Mouse (Mus musculus) urinary bladder, postnatal 10 days (tissue): ENCODE data around the gene Pnmt.

Experiments
- DNase-seq: peaks from one replicate; pipeline ENCODE4 v3.0.0; 2022; ENCODE audit warnings: low spot score

The Pnmt gene

DNA sequence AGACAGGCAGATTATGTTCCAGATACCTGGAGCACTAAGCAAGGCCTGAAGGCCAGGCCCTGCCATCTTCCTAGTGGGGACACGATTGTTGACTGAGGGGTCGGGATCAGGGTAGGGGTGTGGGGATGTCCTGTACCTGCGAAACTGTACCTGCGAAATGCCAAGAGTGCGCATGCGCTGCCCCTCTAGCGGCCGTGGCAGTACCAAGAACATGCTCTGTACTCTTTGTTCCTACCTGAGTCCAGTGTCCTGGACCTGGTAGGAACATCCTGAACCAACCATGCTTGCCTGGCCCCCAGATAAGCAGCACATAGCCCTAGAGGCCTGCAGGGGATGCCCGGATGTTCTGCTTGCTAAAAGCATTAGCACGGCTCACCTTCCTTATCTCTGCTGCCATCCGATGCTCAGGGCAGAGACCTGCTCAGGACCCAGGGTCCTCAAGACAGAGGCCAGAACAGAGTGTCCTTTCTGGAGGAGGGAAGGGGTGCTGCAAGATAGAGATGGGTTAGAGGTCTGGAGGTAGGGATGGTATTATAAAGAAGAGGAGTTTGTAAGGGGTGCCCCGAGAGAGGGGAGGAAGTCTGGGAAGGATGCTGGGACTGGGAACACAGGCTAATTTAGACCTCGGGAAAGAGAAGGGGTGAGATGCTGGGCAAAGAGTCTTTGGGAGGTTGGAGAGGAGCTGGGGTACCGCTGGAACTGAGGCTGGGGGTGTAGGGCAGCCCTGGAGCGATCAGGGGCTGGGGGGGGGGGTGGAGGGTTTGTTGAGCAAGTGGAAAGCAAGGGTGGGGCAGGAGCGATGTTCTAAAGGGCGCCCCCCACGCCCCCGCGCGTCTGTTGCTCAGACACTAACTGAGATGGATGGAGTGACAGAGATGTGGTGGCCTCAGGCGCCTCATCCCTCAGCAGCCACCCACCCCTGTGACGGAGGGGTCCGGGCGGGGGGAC, at the start of gene Pnmt:
Gene Pnmt (plus strand): TSS at position 813 of the 948 bp plus-strand sequence.
- no peak for DNase-seq

DNA sequence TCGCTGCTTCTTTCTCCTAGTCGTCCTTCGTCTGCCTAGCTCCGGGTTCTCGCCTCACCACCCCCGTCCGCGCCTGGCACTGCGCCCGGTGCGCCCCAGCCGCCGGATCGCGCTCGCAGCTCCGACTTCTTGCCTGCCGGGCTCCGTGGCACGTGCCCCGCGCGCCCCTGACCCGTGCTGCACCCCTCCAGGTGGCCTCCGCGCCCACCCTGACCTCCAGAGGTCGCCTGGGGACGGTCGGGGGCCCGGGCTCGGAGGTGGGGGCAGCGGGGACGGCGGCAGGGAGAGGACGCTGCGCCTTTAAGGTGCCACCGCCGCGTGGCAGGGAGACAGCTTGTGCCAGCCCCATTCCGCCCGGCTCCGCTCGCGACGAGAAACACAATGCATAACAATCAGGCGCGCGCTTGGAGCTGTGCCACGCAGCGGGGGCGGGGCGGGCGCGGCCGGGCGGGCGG, 47.7 kb upstream of the Pnmt start:
- DNase-seq, result no peak

DNA sequence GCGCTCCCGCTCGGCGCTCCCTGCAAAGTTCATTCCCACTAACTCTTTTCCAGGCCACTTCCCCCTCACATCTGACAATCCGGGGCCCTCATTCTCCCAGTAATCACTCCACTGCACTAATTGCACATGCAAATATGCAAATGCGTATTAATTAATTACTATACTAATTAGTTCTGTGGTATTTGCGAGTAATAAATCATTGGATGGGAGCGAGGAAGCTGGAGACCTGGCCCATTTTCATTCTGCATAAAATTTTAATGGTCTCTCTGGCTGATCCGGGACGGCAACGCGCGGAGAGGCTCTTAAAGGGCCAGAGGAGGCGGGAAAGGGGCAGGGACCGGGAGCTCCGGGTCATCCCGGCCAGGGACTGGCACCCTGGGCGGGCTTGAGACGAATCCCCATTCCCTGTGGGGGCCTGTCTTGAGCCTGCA, 47.2 kb upstream of the Pnmt start:
- DNase-seq, result no peak

DNA sequence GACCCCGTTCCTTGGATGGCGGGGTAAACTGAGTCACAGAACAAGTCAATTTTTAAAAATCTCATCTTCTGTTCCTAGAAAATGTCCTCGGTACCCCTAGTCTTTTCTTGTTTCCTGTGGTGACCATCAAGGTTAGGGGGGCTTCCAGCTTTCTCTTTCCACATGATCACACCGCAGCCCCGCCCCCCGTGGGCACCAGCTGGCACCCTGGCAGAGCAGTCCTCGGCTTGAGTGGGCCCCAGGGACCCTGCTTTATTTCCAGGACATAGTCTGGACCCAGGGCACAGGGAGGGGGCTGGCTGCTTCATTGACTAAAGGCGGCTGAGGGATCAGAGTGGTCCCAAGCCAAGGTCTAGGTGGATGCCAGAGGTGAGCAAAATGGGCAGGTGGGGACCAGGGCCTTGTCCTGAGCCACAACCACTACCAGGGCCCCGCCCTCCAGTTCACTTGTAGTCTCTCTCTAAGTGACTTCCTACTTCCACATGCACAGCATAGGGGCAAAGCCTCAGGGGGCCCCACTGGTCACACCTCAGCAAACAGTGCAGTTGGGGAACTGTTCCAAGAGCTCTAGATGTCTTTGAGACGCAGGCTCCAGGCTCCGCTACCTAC, 46.5 kb upstream of the Pnmt start:
- no peak for DNase-seq

DNA sequence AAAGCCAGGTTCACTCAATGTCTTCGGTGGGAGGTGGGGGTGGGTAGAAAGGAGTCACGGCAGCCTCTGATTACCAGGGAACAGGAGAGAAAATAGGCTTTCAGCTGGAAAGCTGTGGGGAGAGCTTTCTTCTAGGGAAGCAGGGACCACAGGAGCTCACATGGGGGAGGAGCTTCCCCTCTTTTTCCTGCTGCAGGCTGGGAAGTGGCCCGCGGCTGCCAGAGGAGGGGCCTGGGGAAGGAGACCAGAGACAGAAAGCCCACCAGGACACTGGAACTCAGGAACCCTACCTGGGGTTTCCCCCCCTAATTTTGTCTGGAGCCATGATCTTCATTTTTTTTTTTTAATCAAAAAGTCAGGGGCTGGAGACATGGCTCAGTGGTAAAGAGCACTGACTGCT, 45.7 kb upstream of the Pnmt start:
- DNase-seq, result no peak

DNA sequence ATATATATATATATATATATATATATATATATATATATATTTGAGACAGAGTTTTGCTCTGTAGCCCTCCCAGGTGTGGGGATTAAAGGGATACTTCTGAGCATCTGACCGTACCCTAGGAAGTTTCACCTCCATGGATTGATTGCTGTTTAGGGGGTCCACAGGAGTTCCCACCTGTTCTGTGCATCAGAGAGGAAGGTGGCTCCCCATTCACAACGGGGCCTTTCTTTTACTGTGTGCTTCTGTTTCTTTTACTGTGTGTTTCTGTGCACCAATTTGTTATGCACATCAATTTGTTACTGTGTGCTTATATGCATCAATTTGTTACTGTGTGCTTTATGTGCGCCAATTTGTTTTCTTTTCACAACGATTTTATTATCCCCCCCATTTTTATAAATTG, 45.1 kb upstream of the Pnmt start:
- DNase-seq, result no peak

DNA sequence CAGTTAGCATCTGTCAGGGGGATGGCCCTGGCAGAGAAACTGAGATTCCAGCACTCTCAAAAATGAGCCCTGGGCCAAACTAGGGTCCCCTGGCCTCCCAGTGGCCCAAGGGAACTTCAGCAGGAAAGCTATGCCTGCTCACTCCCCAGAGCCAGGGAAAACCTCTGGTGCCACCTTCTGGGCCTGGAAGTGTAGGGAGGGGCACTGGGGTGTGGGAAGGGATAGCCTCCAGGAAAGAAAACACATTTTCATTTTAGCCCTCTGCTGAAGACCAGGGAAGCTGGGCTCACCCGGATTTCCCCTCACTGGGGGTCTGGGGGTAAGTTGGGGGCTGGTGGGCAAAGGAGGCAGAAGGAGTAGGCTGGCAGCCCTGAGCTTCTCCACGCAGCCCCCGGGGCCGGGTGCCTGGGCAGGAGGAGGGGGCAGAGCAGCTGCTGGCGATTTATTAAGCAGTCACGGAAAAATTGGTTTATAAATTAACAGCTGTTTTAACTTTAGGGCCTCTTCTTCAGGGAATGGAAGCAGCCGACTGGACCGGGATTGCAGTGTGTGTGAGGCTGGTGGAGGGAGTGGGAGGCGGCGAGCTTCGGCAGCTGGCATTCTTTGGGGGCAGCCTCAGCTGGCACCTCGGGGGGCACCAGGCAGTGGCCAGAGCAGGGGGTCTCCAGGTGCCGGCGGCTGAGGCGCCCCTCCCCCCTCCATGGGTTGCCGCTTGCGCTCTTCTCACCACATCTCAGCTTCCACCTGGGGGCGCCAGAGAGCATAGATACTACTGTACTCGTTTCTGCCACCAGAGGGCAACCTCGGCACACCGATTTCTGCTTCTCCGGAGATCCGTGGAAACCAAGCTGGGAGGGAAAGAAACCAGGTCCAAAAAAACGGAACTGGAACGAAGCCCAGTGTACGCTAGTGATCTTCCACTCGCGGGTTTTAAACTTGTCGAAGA, 44.0 kb upstream of the Pnmt start:
- peak; percentile 74 for DNase-seq

DNA sequence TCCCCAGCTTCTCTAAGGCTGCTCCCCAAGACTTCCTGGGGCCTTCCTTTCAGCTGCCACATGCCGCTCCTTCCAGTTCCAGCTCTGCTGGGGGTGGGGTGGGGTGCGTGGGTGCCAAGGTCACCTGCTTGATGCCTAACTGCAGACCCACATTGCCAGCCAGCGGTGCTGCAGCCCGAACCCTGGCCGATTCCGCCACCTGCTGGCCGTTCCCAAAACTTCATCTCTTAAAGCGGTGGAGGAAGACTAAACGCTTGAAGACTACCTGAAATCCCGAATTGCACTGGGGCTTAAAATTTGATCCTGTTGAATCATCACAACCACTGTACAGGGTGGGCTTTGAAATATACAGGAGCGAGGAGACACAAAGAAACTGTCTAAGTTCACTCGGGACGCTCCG, 41.0 kb upstream of the Pnmt start:
- DNase-seq, result peak; percentile 39

DNA sequence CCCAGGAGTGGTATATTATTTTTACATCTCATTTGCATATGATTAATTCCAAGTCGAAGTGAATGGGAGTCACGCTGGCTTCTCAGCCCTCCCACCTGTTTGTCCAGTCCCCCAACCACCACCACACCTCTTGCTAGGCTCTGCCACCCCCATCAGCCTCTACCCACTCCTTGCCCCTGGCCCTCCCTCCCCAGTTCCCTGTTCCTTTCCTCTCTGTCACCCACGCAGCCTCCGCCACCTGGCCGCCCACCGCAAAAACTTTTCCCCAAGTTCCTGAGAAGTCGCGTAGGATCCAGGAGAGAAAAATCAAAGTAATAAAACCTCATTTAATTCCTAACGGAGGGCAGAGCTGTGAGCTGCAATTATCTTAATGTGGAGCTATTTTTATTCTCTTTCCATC, 40.1 kb upstream of the Pnmt start:
- DNase-seq, result no peak

DNA sequence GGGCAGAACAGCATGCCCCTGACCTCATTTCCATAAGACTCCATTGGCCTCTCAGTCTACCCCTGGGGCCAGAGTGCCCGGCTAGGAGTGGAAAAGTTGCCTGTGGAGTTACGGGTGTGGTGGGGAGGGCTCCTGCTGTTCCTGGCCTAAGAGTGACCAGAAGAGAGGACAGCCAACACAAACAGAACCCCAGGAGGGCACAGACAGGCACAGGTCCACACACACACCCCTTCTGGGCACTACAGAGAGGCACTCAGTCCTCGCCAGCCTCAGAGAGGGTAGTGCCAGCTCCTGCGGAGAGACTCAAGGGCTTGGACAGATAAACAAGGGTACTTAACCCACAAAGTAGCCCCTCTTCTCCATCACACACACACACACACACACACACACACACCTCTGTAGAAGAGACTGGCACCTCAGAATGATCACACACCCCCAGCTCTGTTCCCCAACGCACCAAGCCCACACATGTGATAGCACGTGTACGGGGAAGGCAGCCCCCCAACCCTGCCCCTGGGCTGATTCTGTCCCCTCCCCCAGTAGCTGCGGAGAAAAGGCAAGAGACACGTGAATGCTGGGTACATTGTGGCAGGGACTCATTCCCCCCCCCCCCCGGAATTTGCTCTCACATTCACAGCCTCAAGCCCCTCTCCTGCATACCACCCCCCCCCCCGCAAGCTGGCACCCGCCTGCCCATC, 38.7 kb upstream of the Pnmt start:
- DNase-seq, result no peak

DNA sequence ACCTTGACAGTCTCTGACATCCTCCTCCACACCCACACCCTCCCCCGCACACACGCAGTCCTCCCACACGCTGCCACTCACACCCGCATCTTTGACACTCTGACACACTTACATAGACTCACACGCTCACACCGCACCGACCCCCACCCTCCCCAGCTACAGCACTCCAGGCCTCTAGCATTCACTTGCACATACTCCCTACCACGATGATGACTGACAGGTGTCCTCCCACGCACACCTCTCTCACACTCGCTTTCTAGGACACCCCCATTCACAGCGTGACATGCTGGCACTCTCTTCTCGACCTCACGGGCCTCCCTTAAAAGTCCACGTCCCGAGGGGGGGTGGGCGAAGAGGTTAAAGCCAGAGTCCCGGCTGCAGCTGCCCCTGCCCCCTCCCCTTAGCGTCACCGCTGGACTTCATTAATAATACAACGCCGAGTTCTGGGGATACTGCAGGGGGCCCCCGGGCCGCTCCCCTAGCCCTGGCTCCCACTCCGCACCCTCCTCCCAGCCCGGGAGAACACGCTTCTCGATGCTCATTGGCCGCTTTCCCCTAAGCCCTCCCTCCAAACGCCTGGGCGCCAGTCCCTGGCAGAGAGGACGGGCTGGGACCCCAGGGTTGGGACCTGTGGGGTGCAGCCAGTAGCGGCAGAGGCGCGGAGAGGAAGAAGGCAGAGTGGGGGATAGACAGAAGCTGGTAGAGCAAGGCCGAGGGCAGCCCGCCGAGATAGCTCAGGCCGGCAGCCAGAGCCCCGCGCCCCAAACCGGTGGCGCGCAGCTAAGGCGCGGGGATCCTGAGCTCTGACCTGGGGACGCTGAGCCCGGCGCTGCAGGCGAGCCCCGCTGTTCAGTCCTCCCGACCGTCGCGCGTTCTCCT, 37.9 kb upstream of the Pnmt start, which contains the start of gene Ppp1r1b:
Gene Ppp1r1b (plus strand): TSS at position 322 of the 879 bp plus-strand sequence.
- no peak for DNase-seq

DNA sequence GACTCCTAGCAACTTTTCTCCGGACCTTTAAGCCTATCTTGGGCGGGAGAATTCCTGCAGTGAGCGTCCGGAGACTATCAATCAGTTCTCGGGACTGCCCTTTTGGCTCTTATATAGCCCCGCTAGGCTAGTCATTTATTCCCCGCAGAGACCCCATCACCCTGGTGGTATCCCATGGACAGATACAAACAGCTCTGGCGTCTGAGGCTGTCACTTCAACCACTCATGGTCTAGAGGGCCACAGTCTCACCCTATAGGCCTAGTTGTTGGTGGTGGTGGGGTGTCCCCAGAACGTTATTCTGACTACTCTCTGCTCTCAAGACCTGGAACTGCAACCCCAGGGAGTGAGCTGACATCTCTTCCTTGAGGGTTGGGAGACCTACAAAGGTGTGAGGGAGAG, 36.9 kb upstream of the Pnmt start:
- DNase-seq, result no peak

DNA sequence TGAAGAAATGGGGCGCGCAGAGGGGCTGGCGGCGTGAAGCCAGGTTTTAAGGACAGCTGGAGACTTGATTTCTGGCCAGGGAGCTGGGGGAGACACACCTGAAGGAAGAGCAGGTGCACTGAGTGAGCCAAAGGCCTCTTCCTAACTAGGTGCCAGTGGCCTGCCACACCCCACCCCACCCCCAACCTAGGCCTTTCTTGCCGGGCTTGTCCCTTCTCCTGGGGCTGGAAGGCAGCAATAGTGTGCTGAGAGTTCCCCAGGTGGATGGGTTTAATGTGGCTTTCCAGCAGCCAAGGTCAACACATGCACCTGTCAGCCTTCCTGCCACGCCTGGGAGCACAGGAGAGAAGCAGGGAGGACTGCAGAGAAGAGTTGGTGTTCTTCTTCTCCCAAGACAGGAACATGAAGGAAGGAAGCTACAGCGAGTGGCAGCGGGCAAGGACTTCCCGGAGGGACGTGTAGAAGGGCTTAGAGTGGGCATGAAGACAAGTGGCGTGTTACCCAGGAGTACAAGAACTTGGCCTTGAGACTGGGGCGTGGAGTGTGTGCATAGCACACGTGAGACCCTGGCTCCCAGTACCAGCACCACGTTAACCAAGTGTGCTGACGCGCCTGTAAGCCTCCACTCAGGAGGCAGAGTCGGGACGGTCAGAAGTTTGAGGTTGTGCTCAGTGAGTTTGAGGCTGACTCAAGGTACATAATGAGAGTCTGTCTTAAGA, 33.8 kb upstream of the Pnmt start:
- no peak for DNase-seq

DNA sequence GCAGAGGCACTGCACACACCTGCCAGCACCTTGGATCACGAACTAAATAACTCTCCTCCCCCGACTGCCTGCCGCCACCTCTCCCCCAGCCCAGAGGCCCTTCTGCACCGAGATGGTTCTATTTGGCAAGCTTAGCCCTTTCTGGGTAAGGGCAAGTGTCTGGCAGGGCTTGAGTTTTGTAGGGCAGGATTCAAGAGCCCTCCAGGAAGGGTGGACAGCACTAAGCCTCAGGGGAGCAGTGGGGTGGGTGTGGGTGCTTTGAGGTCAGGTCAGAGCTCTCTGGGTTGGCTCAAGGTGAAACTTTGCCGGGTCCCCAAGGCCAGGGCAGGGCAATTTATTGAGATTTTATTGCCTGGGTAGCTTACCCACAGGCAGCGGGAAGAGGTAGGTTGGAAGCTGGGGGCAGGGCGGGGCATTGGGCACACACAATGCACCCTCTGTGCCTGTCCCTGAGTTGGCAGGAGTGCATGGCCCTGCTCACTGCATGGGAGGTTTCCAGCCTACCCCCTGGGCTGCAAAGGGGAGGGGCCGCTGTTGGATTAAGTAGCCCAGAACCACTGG, 32.5 kb upstream of the Pnmt start:
- DNase-seq, result no peak

DNA sequence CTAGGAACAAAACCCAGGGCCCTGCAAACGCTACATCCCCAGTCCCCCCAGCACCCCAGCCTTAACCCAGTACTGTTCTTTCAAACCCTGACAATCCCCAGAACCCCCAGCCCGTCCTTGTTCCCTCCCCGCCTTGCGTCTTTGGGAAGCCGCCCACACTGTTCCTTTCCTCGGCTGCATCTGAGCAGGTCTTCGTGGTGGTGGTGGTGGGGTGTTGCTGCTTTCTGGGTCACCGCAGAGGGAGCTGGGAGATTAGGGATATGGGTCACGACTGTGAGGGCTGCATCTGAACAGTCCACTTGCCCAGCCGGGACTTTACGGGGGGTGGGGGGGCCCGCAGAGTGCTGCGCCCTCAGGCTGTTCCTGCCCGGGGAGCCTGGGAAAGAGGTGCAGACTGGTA, 31.8 kb upstream of the Pnmt start:
- no peak for DNase-seq

DNA sequence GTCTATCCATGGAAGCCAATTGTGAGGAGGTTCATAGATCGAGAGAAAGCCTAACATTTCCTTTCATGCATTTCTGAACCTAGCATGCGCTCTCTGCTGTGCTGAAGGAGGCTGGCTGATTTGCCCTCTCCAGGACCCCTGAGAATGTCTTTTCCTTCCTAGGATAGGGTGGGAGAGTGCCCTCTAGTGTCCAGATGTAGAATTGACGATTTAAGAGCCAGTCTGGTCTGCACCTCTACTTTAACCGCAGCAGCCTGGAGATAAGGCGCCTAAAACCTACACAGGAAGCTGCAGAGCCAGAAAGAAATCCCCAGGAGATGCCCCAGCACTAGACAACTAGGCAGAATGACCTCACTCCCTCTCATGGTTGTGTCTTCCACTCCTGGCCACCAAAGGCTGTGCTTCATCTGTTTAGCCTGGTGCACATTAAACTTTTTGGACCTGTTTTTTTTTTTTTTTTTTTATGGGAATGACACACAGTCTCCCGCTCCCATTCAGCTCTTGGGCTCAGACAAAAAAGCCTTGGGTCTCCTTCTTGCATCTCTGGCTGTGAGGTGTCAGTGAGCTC, 30.4 kb upstream of the Pnmt start:
- no peak for DNase-seq

DNA sequence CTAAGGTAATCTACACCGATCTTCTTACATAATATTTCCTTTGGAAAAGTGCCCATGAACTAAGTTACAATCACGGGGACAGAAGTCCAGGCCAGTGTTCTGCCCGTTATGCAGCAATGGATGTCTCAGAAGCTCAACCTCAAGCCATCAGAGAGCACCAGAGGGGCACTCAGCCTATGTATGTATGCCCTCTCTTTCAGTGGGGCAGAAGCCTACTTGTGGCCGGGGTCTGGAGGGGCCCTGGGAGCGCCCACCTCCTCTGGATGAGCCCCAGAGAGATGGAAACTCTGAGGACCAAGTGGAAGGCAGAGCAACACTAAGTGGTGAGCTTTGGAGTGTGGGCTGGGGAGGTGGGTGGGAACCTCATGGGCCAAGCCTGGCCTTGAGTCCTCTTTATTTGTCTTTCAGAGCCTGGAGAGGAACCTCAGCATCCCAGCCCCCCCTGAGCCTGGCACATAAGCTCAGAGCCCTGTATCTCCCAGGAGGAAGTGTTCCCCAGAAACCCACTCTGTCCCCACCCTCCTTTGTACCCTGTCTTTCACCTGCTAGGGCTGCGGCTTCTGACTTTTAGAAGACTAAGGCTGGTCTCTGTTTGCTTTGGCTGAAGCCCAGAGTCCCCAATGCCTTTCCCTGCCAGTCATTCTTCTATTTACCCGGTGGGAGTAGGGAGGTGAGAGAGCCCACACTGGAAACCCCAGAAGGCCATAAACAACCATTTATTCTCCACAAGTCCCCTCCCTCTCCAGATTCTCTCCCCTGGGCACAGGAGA, 29.4 kb upstream of the Pnmt start:
- no peak for DNase-seq

DNA sequence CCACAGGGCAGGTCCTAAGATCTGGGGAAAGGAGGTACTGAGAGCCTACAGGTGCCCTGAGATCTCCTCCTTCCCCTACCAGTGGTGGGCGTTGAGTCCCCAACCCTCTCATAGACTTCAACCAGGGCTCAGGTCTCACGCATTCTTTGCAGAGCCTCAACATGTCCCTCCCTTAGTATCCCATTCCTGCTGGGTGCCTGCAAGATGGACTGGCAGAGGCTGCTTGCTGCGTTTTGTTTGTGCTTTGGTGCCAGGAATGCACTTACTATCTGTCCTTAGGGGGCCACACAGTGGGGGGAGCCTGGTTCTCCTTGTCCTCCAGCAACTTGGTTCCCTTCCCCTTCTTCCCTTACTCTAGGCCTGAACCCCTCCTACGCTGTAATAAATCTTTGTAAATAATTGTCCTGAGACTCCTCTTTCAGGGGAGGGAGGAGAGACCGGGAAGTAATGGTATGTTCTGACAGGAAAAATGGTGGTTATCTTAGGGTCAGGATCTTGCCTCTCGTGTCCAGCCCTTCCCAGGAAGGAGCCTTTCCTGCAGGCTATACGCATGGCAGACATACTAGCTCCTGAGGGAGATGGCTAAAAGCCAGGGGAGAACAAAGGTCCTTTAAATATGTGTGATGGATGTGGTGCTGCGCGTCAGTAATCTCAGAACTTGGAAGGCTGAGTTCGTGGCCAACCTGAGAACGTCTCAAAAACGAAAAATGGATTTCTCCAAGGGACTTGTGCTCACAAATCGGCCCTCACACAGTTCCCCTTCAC, 28.7 kb upstream of the Pnmt start:
- DNase-seq, result no peak
